Mouse (Mus musculus): ENCODE measurements around the gene Olfr741.

Gene Olfr741

DNA sequence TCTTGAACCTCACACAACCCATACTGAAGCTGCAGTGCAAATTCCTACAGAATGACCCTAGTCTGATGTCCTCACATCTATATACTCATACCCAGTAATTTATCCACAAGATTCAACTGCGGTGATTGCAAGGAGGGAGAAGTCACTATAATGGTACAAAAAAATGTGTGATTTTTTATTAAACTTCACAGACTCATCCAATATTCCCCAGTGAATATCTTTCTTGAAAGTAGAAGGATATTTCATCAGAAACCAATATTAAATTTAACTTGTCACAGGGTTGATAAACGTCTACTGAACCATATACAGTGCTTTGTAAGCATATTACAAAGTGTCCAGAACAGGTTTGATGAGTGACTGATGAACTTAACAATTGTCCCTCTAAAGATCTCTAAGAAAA, at the start of gene Olfr741:
Gene Olfr741 (plus strand): TSS at position 301 of the 400 bp plus-strand sequence.
- DNase-seq (ENCODE audit: low spot score in 2 of 2): no peak

GRCm38 (mm10) chr14:50445245-50445644, 27.3 kb upstream of the Olfr741 start, which contains the start of gene Olfr740:
Gene Olfr740, plus strand, starts transcription at chr14:50445545.
- DNase-seq (ENCODE audit: low spot score in 2 of 2): no peak

DNA sequence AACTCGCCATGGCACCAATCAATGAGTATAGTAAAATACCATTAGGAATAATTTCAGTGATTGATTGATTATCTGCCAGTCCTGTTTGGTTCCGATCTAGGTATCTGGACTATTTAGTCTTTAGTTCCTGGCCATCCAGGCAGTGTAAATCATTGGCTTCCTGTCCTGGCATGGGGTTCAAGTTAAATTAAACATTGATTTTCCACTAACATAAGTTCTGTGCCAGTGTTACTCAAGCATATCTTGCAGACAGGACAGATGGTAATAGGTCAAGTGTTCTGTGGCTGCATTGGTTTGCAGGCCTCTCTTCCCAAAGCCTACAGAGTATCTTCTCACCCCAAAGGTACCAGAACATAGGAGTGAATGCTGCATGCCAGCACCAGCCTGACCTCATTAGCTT, 5.9 kb downstream of the Olfr741 start:
- no peak for DNase-seq (ENCODE audit: low spot score in 2 of 2)

- DNase-seq (ENCODE audit: low spot score in 2 of 2): no peak
Measured at GRCm38 (mm10) chr14:50503300-50503699, 30.8 kb downstream of the Olfr741 start, which contains the start of gene Olfr742. Gene Olfr742, plus strand, starts transcription at chr14:50503600.

GRCm38 (mm10) chr14:50521539-50521938, 49.0 kb downstream of the Olfr741 start, which contains the start of gene Olfr743:
Gene Olfr743, plus strand, starts transcription at chr14:50521839.
- DNase-seq (ENCODE audit: low spot score in 2 of 2): no peak
